Mouse (Mus musculus) testis, postnatal 14 days (tissue): ENCODE results near the gene Preb.

ENCODE experiments used
- DNase-seq: peaks from one replicate; pipeline ENCODE4 v3.0.0; 2021; ENCODE audit warnings: low spot score

Gene Preb

DNA sequence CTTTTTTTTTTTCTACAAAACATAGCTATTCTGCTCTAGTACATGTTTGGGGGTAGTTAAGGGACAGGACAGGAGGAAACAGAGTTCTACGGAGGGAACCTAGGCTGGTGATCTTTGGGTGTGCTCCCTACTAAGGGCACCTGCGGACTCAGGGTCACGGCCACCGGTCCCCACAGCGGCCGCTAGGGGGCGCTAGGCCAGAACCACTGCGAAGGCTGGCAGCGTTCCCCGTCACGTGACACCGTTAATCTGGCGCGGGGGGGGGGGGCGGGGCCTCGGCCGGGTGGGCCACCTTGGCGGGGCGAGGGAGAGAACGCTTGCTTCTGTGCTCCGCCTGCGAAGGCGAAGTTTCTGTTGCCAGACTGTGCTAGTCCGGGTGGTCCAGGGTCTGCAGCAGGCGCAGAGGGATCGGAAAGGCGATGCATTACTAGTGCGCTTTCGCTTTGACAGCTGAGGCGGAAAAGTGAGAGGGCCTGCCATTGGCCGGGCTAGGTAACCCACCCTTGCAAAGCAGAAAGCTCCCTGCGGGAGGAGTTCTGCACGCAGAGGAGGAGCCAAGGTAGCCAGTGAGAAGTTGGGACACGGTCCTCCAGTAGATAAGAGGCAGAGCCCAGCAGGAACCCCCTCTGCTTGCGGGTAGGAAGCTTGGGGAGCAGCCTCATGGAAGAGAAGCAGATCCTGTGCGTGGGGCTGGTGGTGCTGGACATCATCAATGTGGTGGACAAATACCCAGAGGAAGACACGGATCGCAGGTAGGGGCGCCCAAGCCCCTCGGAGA, 38.7 kb downstream of the Preb start, which contains the start of gene Khk:
Gene Khk, plus strand, starts transcription at position 176 of the 778 bp plus-strand sequence.
- peak; percentile 88 for DNase-seq

DNA sequence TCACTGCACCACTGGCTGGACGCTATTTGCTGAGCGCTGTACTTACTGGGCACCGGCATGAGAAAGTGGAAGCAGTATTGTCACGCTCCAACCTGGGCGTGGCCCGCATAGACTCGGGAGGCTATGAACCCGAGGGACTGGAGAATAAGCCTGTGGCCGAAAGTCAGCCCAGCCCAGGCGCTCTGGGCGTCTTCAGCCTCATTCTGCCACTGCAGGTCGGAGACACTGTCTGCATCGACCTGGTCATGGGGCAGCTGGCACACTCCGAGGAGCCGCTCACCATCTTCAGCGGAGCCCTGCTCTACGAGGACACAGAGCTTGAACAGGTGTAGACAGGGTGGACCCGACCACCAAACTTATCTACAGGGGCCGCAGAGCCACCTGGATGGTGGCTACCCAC, 39.5 kb downstream of the Preb start:
- DNase-seq: no peak

DNA sequence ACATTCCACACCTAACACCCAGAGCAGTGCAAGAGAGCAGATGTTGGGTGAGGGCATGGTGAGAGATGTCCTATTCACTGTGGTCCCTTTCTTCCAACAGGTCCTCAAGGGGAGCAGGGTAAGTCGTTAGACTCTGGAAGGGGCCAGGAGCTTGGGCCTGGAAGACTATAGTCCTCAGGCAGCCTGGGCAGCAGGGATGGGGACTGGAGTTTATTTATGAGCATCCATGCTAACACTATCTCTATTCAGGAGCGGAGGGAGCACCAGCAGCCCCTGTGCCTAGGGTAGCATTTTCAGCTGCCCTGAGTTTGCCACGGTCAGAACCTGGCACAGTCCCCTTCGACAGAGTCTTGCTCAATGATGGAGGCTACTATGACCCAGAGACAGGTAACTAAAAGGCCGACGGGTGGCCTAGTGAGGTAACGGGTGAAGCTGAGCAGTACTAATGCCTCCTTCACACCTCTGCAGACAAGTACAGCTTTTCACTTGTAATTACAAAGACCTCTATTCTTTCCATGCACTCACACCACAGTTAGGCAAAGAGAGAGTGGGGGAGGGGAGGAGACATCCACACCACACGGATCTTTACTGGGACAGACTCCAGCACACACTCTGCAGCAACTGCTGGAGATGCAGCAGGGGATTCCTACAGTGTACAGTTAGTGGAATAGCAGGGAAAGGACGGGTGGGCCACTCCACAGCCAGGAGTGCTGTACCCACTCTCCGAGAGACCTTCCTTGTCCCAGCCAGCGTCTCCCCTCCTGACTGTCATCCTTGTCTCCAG, 40.1 kb downstream of the Preb start:
- DNase-seq: no peak

DNA sequence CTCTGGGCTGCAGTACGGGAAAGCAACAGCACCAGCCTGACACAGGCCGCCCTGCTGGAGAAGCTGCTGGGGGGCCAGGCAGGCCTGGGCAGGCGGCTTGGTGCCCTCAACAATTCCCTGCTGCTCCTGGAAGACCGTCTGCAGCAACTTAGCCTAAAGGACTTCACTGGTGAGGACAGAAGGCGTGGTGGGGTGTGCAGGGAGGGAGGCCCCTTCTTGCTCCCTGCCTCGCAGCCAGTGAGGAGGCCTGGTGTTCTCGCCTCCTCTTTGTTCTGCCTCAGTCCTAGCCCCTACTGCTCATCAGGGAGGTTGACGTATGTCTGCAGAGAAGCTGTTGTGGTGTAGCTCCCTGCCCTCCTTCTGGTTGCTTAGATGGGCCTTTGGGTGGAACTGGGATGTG, 41.5 kb downstream of the Preb start:
- no peak for DNase-seq

DNA sequence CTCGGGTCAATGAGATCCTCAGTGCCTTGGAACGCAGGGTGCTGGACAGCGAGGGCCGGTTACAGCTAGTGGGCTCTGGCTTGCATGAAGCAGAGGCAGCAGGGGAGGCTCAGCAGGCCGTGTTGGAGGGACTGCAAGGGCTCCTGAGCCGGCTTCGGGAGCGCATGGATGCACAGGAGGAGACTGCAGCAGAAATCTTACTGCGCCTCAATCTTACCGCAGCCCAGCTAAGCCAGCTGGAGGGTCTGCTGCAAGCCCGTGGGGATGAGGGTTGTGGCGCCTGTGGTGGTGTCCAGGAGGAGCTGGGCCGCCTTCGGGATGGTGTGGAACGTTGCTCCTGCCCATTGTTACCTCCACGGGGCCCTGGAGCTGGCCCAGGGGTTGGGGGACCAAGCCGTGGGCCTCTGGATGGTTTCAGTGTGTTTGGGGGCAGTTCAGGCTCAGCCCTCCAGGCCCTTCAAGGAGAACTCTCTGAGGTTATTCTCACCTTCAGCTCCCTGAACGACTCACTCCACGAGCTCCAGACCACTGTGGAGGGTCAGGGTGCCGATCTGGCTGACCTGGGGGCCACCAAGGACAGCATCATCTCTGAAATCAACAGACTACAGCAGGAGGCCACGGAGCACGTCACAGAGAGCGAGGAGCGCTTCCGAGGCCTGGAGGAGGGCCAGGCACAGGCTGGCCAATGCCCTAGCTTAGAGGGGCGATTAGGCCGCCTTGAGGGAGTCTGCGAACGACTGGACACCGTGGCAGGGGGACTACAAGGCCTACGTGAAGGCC, 42.1 kb downstream of the Preb start:
- DNase-seq: no peak

DNA sequence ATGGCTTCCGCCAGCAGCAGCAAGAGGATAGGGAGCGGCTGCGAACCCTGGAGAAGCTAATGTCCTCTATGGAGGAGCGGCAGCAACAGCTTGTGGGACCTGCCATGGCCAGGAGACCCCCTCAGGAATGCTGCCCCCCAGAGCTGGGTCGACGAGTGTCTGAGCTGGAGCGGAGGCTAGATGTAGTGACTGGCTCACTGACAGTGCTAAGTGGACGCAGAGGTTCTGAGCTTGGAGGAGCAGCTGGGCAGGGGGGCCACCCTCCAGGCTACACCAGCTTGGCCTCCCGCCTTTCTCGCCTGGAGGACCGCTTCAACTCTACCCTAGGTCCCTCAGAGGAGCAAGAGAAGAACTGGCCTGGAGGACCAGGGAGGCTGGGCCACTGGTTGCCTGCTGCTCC, 42.8 kb downstream of the Preb start:
- no peak for DNase-seq

DNA sequence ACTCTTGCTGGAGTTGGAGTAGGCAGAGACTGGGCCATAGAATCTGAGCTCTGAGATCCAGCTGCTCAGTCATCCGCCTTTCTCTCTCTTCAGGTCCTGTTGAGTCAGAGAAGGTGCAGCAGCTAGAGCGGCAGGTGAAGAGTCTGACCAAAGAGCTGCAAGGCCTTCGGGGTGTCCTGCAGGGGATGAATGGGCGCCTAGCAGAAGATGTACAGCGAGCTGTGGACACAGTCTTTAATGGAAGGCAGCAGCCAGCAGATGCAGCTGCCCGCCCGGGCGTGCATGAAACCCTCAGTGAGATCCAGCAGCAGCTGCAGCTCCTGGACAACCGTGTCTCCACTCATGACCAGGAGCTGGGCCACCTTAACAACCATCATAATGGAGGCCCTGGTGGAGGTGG, 43.3 kb downstream of the Preb start:
- DNase-seq: no peak

DNA sequence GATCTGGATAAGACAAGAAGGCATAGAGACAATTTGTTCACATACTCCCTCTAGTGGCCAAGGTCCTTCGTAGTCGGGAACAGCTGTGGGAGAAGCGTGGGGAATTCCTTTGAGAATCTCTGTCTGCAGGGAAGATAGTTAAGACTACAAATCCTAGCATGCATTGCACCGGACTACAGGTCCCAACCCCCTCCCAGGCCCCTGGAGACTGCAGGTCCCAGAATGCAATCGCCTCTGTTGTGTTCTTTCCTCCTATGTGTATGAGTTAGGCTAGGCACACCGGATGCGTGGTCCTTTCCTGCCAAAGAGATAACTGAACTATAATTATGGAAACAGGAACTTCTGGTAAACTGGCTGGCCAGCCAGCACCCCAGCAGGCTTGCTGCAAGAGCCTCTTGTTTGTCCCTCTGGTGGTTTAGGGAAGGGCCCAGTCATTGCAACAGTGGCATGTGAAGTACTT, 44.2 kb downstream of the Preb start:
- peak; percentile 86 for DNase-seq

DNA sequence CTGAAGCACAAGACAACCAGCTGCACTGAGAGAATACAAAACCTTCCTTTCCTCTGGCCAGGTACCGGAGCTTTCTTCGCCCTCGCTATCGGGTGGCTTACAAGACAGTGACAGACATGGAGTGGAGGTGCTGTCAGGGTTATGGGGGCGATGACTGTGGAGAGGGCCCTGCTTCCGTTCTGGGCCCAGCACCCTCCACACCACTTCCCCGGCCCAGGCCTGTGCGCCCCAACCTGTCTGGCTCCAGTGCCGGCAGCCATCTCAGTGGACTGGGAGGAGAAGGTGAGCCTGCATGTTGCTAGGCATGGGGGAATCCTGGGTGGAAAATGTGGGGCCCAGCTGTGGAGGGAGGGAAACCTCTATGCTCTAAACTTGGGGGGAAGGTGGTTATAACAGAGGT, 44.7 kb downstream of the Preb start:
- DNase-seq: no peak

DNA sequence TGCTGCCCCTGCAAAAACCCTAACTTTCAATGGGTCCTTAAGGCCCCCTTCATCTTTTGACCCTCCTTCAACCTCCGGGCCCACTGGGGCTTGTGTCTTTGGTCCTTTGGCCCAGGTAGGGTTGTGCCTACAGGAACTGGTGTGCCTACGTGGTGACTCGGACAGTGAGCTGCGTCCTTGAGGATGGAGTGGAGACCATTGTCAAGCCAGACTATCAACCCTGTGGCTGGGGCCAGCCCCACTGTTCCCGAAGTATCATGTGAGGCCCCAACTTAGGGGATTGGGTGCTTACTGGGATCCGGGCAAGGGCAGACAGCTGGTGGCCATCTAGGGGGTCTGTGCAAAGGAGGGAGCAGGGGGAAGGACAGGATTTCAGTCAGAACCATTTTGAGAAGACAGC, 45.3 kb downstream of the Preb start:
- DNase-seq: no peak

DNA sequence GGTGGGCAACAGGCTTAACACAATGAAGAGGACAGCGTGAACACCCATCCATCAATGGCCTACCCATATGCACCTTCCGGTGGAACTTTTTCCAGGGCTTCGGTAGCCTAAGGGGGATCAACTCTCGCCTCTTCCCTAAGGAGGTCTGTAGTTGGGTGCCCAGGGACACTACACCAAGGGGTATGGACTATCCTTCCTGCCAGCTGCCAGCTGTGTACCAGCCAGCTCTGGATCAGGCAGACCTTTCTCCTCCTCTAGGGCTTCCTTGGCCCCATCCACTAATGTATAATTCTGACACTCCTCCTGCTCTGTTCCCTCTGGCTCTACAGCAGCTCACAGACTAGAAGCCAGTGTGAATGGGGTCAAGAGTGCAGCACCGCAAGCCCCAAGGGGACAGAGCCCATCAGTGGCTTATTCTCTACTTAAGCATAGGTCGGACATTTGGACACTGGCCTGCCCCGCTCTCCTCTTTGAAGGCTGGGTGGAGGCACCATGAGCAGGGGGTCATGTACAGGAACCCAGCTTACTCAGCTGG, 46.0 kb downstream of the Preb start:
- DNase-seq: no peak

DNA sequence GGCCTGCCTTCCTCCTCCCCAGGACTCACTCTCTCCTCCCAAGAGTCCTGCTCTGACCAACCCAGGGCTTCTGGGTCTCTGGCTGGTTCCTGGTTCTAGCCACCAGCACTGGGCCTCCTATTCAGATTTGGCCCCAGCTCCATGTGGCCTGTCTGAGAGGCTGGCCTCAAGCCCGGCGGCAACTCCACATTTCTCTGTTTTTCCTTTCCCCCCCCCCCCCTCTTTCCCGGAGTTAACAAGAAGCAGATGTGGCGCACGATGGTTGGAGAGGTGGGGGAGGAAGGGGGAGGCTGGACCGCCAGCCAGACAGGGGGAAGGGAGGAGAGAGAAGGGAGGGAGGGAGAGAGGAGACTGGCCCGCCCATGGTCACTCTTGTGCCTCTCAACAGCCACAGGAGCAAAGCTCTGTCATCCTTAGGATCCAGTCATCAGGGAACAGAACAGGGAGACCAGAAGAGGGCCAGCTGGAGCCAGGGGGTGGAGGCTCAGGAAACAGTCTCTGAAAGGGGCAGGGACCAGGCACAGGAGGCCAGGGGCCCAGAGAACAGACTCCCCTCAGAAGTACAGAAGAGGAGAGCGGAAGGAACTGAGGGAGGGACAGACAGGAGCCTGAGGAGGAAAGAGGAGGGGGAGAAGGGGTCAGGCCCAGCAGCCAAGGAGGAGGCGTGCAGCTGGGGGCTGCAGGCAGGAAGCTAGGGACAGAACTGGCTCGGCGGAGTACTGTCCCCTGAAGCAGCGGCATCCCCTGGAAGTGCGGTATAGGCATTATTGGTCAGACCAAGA, 46.9 kb downstream of the Preb start, which contains the start of gene Emilin1:
Gene Emilin1, plus strand, starts transcription at position 343 of the 782 bp plus-strand sequence.
- peak; percentile 52 for DNase-seq

DNA sequence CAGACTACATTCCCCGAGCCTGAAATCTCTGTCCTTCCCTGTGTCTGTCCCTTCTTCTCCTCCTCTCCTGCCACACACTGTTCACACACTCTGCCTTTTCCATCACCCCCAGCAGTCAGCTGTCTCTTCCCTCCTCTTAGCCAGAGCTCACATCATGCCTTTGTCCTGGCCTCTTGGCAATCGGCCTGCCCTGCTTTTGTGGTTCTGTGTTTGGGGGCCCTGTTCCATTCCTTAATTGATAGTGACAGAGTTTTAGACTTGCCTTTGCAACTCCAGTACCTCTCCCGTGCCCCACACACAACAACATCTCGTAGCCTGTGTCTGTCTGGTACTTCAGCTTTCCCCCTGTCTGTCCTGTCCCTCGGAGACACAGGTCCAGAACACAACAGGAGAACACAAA, 48.0 kb downstream of the Preb start:
- no peak for DNase-seq

DNA sequence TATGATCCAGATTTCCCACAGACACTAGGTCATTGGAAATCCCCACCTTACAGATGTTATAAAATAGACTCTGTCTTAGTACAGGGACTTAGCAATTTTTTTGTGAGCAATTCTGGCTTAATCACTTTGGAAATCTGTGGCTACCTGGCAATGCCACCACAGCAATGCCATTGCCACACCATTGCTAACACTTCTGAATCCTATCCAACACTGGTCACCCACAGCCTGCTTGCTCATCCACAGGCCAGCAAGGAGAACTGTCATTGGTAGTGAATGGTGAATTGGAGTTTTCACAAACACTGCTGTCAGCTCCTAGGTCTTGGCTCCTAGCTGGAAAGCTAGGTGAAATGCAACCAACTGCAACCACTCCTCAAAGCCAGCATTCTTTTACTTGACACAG, 49.7 kb downstream of the Preb start:
- no peak for DNase-seq

DNA sequence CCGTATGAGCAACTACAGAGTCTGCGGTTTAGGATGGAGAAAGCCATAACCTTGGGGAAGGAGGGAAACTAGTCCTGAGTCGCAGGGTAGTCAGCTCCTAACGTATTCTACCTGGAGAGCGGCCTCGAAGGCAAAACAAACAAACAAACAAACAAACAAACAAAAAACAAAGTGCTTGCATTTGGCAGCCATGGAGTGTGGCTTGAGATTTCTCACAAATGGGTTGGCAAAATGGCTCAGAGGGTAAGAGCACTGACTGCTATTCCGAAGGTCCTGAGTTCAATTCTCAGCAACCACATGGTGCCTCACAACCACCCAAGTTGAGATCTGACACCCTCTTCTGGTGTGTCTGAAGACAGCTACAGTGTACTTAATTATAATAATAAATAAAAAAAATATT, 50.3 kb downstream of the Preb start:
- no peak for DNase-seq

DNA sequence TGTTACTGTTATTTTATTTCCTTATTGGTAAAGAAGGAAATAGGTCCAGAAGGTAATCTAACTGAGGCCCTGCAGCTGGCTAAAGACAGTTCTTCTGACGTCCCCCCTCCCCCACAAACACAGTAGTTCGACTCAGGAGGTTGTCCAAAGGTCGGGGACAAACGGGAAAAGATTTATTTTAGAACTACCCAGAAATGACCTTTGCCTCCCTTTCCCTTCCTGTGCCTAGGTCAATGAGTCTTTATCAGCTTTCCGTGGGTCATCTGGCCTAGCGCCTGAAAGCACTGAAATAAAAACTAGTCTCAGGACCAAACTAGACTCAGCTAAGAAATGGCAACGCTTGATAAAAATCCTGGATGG, 50.9 kb downstream of the Preb start:
- DNase-seq: no peak

DNA sequence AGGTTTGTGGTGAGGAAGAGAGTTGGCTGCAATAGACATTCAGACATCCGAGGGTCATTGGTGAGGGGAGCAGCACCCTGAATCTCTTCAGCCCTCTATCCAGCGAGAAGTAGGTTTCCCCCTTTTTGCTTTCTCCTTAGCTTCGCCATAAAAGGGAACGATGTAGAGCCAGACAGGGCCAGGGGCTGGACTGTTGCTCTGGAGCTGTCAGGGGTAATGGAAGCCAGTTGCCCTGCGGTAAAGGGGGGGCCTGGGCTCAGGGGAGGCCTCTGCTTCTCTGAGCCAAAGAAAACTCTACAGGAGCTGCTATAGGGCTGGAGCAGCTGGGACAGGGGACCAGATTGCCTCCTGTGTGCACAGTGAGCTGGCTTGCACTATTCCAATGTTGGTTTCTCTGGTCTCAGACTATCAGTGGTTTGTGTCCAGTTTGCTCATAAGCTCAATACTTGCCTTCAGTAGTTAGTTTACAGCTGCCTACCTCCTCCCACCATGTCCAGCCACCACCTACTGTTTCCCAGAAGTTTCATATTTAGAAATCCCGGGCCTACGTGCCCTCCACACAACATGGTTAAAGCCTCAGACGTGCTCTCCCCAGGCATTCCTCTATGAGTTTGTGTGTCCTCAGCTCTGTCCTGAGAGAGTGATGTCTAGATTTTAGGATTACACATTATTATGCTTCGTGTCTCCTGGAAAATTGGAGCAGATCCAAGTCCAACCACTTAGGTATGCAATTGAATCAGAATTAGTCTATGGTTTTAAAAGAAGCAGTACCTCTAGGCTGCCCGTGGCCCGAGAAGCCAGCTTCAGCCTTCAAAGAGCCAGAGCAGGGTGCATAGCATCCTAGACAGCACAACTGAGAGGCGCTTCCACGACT, 51.5 kb downstream of the Preb start:
- peak; percentile 53 for DNase-seq

DNA sequence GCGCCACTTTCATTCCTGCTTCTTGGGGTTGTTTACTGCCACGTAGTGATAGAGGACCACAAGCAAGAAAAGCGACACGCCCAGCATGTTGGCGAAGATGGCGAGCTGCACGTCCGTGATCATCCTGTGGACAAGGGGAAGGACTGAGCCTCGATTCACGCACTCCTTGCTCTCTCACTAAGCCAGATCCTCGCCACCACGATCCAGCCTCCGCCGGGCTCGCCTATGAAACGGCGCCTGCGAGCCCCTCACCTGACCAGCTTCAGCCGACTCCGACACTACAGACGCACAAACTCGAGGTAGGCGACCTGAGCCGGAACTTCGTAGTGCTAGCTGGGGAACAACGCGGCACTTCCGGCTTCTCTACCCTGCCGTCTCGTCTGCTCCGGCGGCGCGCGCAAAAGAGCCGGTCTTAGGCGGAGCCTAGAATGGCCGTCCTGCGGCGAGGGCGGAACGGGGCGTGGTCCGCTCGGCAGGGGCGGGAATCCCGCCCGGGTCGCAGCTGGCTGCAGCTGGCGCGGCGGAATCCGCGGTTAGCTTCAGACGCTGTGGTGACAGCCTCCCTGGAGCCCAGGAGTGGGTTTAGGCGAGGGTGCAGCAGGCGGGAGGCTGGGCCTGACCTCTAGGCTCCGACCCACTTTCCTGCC, 52.6 kb downstream of the Preb start, which contains the start of gene Ost4:
Gene Ost4, minus strand, starts transcription at position 376 of the 647 bp plus-strand sequence.
- DNase-seq: peak; percentile 95

DNA sequence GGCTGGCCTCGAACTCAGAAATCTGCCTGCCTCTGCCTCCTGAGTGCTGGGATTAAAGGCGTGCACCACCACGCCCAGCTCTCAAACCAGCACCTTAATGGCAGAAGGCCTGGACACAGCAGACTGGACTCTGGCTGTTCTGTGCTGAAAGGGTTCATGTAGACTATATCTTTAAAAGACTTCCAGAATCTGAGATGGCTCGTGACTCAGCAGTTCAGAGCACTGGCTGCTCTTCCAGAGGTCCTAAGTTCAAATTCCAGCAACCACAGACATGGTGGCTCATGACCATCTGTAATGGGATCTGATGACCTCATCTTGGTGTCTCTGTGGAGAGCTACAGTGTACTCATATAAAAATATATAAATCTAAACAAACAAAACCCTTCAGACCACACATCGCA, 58.3 kb downstream of the Preb start:
- no peak for DNase-seq
